ENCODE assay signal across 8 mouse cellular contexts in genomic region chr12:77059679-77060059, GRCm38 (mm10).
DNase-seq lines count a peak whose midpoint lies in the region; ATAC-seq lines count a peak whose summit lies in the region.

No protein-coding gene starts in this region.

- H3K27me3 ChIP-seq in heart, embryonic 11.5 days (ENCODE audit: control insufficient read depth, insufficient read depth, low read length), result peaks cover 13% of the 10 kb centered on the region
- no peaks in the 10 kb centered on the region; the same call in 1 of the 2 replicates for H3K27me3 ChIP-seq in lung, embryonic 16.5 days (ENCODE audit: control insufficient read depth, insufficient read depth, low read depth, low read length)
- no peaks in the 10 kb centered on the region for H3K27me3 ChIP-seq in intestine, embryonic 15.5 days (replicated peaks)
- H3K27me3 ChIP-seq in stomach, embryonic 16.5 days (ENCODE audit: control insufficient read depth, insufficient read depth, low read length), result no peaks in the 10 kb centered on the region

- intact Hi-C loops in heart, postnatal 14 days (cut with DNase I), result loop anchor here (5.0 kb wide), 1 partner anchor 508 kb away; no protein-coding TSS in a partner anchor

- no peak overlapping the region for H3K9ac ChIP-seq in heart, embryonic 11.5 days (ENCODE audit: low read depth, low read length)
- H3K9ac ChIP-seq in lung, embryonic 16.5 days (ENCODE audit: low read length), result no peak overlapping the region; the same call in 1 of the 2 replicates
- H3K9ac ChIP-seq in intestine, embryonic 15.5 days, result no peak overlapping the region
- peak overlapping the region; percentile 41; the same call in 1 of the 2 replicates for H3K9ac ChIP-seq in stomach, embryonic 16.5 days (ENCODE audit: low read length)

- H3K27ac ChIP-seq in heart, embryonic 11.5 days (ENCODE audit: low read depth, low read length), result no peak overlapping the region
- no peak overlapping the region for H3K27ac ChIP-seq in lung, embryonic 16.5 days (ENCODE audit: low read length)
- H3K27ac ChIP-seq in intestine, embryonic 15.5 days, result no peak overlapping the region
- peak overlapping the region; percentile 77 for H3K27ac ChIP-seq in stomach, embryonic 16.5 days (ENCODE audit: low read length)

- no peaks in the 10 kb centered on the region for H3K9me3 ChIP-seq in heart, embryonic 11.5 days (replicated peaks; ENCODE audit: control insufficient read depth, low read length)
- H3K9me3 ChIP-seq in lung, embryonic 16.5 days (ENCODE audit: control insufficient read depth, low read length), result no peaks in the 10 kb centered on the region
- H3K9me3 ChIP-seq in intestine, embryonic 15.5 days, result no peaks in the 10 kb centered on the region
- H3K9me3 ChIP-seq in stomach, embryonic 16.5 days (replicated peaks; ENCODE audit: control insufficient read depth, low read length), result no peaks in the 10 kb centered on the region

- 80% methylated on average over 4 of the region's 4 CpGs for WGBS in heart, embryonic 11.5 days (ENCODE audit: insufficient replicate concordance)
- 70% methylated on average over 4 of the region's 4 CpGs for WGBS in lung, embryonic 16.5 days
- WGBS in intestine, embryonic 15.5 days, result 75% methylated on average over 4 of the region's 4 CpGs
- WGBS in stomach, embryonic 16.5 days, result 72% methylated on average over 4 of the region's 4 CpGs

- H3K36me3 ChIP-seq in heart, embryonic 11.5 days (ENCODE audit: control insufficient read depth, insufficient read depth, low read length), result no peaks in the 10 kb centered on the region
- no peaks in the 10 kb centered on the region for H3K36me3 ChIP-seq in lung, embryonic 16.5 days (ENCODE audit: control insufficient read depth, insufficient read depth, low read length)
- H3K36me3 ChIP-seq in intestine, embryonic 15.5 days, result no peaks in the 10 kb centered on the region
- H3K36me3 ChIP-seq in stomach, embryonic 16.5 days (ENCODE audit: control insufficient read depth, insufficient read depth, low read length), result no peaks in the 10 kb centered on the region

- H3K4me2 ChIP-seq in heart, embryonic 11.5 days, result peak overlapping the region; percentile 65
- peak overlapping the region; percentile 43; the same call in 1 of the 2 replicates for H3K4me2 ChIP-seq in lung, embryonic 16.5 days (ENCODE audit: low read depth, low read length)
- peak overlapping the region; percentile 32; the same call in 1 of the 2 replicates for H3K4me2 ChIP-seq in intestine, embryonic 15.5 days (replicated peaks)
- peak overlapping the region; percentile 46 for H3K4me2 ChIP-seq in stomach, embryonic 16.5 days (ENCODE audit: low read depth, low read length)

- no peak overlapping the region for H3K4me3 ChIP-seq in heart, embryonic 11.5 days (ENCODE audit: low read depth, low read length)
- H3K4me3 ChIP-seq in lung, embryonic 16.5 days (ENCODE audit: low read length), result no peak overlapping the region
- no peak overlapping the region for H3K4me3 ChIP-seq in intestine, embryonic 15.5 days (replicated peaks)
- H3K4me3 ChIP-seq in stomach, embryonic 16.5 days (replicated peaks; ENCODE audit: low read length), result no peak overlapping the region

- peaks cover 10% of the 10 kb centered on the region; the same call in 1 of the 2 replicates for H3K4me1 ChIP-seq in heart, embryonic 11.5 days (ENCODE audit: control insufficient read depth, insufficient read depth, low read length)
- H3K4me1 ChIP-seq in lung, embryonic 16.5 days (replicated peaks; ENCODE audit: control insufficient read depth, insufficient read depth, low read length), result peaks cover 7% of the 10 kb centered on the region; the same call in 1 of the 2 replicates
- H3K4me1 ChIP-seq in intestine, embryonic 15.5 days (replicated peaks), result 0 out of 2 replicates have a peak, but pooled peaks cover 8% of the 10 kb centered on the region
- peaks cover 15% of the 10 kb centered on the region; the same call in 1 of the 2 replicates for H3K4me1 ChIP-seq in stomach, embryonic 16.5 days (ENCODE audit: control insufficient read depth, insufficient read depth, low read length)

- ATAC-seq in heart, embryonic 11.5 days (replicated peaks; ENCODE audit: insufficient number of reproducible peaks, low FRiP score, low TSS enrichment), result no peak
- ATAC-seq in lung, embryonic 16.5 days (ENCODE audit: low read depth), result no peak
- ATAC-seq in intestine, embryonic 15.5 days, result no peak
- ATAC-seq in stomach, embryonic 16.5 days (ENCODE audit: insufficient read depth, low FRiP score), result no peak
- ATAC-seq in granulocyte monocyte progenitor cell, adult 5-6 weeks (replicated peaks; ENCODE audit: poor library complexity, severe bottlenecking), result no peak

- no peak for DNase-seq in heart, postnatal 14 days
- DNase-seq in lung, adult 18-20 months, result no peak
- DNase-seq in right cerebral cortex, postnatal 25 days, result no peak
